Mouse (Mus musculus): Measurements from ENCODE around the gene Pla2g4a. TPM values are rescaled to one million over a fixed set of nuclear protein-coding genes. Genes with fewer than 3 reads are reported as not detected.

Pla2g4a gene
- polyA plus RNA-seq, 1 experiment from 2014 or later, result 3.1 TPM

DNA sequence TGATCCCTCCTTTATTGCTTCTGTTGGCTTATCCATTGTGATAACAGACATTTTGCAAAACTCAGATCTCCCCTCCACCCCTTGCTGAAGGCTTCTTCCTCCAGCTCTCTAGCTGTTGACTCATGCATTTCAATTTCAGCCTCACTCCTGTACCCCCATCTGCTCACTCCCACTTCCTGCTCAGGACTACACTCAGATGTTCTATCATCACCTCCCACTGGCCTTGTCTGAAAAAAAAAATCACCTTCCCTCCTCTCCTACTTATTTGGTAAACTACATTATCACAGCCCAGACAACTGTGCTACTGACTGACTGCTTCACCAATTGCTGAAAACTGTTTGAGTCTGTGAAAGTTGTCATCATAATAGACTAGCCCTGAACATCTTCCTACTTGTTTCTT lies 93.8 kb downstream of the Pla2g4a start:
- no peak overlapping the region for H3K4me2 ChIP-seq (replicated peaks)

DNA sequence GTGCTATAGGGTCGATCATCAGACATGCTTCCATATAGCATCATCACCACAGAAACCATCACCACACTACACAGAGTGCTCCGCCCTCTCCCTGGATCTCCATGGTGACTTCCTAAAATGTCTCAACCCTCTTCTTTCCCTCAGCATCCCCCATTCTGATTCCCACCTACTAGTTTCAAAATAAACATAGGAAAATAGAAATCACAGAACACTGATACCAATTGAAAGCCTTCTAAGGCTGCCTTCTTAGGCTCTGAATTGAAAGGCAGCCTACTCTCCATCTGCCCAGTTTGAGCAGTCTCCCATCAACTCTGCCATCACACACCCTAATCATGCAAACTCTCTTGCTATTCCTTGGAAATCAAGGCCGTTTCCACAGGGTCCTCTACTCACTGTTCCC lies 94.9 kb downstream of the Pla2g4a start:
- Histone ChIP-seq H3K4me3 (no peak overlapping the region), H3K4me2 (replicated peaks) (no peak overlapping the region), H3K9ac (no peak overlapping the region), H3K36me3 (no peaks in the 10 kb centered on the region), H3K9me3 (no peaks in the 10 kb centered on the region), H3K27me3 (replicated peaks) (no peaks in the 10 kb centered on the region), H3K27ac (no peak overlapping the region), H3K4me1 (no peaks in the 10 kb centered on the region)
- 93% methylated on average over 3 of the region's 3 CpGs for WGBS
- no peak for ATAC-seq (ENCODE audit: low FRiP score, low read depth)

More for the DNA sequence above, 93.8 kb downstream of the Pla2g4a start:
- no peaks in the 10 kb centered on the region for H3K27me3 ChIP-seq (replicated peaks)
- no peak overlapping the region for H3K9ac ChIP-seq
- no peaks in the 10 kb centered on the region for H3K4me1 ChIP-seq
- H3K4me3 ChIP-seq, result no peak overlapping the region
- ATAC-seq (ENCODE audit: low FRiP score, low read depth), result no peak
- H3K36me3 ChIP-seq, result no peaks in the 10 kb centered on the region
- no peaks in the 10 kb centered on the region for H3K9me3 ChIP-seq
- H3K27ac ChIP-seq, result no peak overlapping the region

DNA sequence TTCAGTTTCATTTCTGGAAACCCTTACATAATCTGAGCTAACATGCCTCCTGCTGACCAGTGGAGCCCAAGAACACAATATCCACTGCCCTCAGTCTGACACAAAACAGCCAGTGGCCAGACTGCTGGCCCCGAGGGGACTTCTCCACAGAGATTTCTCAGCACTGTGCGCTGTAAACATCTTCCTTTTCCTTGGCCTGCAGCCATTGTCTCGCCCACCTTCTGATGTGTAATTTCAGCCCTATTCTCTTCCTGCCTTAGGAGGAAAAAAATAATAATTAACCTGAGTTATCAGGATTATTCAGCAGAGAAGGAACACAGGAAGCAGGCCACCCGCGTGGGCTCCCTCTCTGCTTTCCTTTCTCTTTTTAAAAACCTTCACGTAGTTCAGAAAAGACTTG lies 98.3 kb downstream of the Pla2g4a start:
- Histone ChIP-seq H3K36me3 (no peaks in the 10 kb centered on the region), H3K9ac (no peak overlapping the region), H3K9me3 (no peaks in the 10 kb centered on the region), H3K4me2 (replicated peaks) (no peak overlapping the region), H3K27ac (no peak overlapping the region), H3K27me3 (replicated peaks) (no peaks in the 10 kb centered on the region), H3K4me3 (no peak overlapping the region), H3K4me1 (no peaks in the 10 kb centered on the region)
- WGBS, result 68% methylated on average over 6 of the region's 6 CpGs
- no peak for ATAC-seq (ENCODE audit: low FRiP score, low read depth)

DNA sequence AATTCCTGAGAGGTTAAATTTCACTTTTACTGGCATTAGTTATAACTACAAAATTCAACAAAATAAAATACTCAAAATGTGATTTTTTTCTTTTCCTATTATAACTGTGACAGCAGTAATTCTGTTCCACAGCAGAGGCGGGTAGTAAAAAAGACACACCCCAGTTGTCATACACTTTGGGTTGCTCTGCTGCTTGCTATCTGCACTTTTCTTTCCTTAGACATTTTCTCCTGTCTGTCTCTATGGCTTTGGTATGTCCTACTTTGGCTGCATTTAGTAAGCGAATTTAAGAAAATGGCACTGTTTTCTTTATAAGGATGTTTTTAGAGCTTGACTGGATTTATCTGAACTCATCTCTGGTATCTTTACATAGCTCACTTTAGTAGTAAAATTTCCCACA lies 98.9 kb downstream of the Pla2g4a start:
- Histone ChIP-seq H3K27ac (no peak overlapping the region), H3K4me2 (replicated peaks) (no peak overlapping the region), H3K27me3 (replicated peaks) (no peaks in the 10 kb centered on the region), H3K9me3 (no peaks in the 10 kb centered on the region), H3K4me1 (no peaks in the 10 kb centered on the region), H3K9ac (no peak overlapping the region), H3K36me3 (no peaks in the 10 kb centered on the region), H3K4me3 (no peak overlapping the region)
- ATAC-seq (ENCODE audit: low FRiP score, low read depth), result no peak
- 87% methylated on average over 2 of the region's 2 CpGs for WGBS

DNA sequence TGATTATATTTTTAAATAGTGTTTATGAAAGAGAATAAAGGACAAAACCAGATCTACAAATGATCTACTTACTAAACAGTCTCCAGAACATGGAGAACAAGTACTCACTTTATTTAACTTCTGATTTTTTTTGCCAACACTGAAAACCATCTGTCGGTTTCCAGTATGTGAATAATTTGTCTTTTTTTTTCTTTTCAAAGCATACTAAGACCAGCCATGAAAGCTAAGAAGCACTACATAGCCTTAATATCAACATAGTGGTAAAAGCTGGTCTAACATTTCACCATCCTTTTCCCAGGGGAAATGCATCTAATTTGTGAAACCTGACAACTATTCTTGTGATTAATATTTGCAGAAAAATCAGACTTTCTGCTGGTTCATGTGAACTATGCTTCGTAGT lies 99.5 kb downstream of the Pla2g4a start:
- WGBS, result 88% methylated on average over 2 of the region's 2 CpGs
- H3K27ac ChIP-seq, result no peak overlapping the region
- no peak overlapping the region for H3K4me2 ChIP-seq (replicated peaks)
- no peaks in the 10 kb centered on the region for H3K36me3 ChIP-seq
- H3K9ac ChIP-seq, result no peak overlapping the region
- no peak overlapping the region for H3K4me3 ChIP-seq
- no peaks in the 10 kb centered on the region for H3K9me3 ChIP-seq
- no peaks in the 10 kb centered on the region for H3K4me1 ChIP-seq
- no peak for ATAC-seq (ENCODE audit: low FRiP score, low read depth)
- no peaks in the 10 kb centered on the region for H3K27me3 ChIP-seq (replicated peaks)

DNA sequence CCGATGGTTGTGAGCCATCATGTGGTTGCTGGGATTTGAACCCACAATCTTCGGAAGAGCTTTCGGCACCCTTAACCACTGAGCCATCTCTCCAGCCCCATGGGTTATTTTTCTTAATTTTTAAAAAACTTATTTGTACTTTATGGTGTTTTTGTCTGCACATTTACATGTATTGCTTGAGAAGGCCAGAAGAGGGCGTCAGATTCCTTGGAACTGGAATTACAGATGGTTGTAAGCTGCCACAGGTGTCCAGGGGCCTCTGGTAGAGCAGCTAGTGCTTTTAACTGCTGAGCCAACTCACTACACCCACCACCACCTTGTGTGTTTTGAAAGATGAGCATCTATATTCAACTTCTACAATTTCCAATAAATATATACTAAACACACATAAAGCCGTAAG lies 102.4 kb downstream of the Pla2g4a start:
- Histone ChIP-seq H3K4me3 (no peak overlapping the region), H3K27me3 (replicated peaks) (no peaks in the 10 kb centered on the region), H3K9ac (no peak overlapping the region), H3K4me2 (replicated peaks) (no peak overlapping the region), H3K4me1 (no peaks in the 10 kb centered on the region), H3K9me3 (no peaks in the 10 kb centered on the region), H3K27ac (no peak overlapping the region), H3K36me3 (no peaks in the 10 kb centered on the region)
- ATAC-seq (ENCODE audit: low FRiP score, low read depth), result no peak
- WGBS, result 76% methylated on average over 5 of the region's 5 CpGs

DNA sequence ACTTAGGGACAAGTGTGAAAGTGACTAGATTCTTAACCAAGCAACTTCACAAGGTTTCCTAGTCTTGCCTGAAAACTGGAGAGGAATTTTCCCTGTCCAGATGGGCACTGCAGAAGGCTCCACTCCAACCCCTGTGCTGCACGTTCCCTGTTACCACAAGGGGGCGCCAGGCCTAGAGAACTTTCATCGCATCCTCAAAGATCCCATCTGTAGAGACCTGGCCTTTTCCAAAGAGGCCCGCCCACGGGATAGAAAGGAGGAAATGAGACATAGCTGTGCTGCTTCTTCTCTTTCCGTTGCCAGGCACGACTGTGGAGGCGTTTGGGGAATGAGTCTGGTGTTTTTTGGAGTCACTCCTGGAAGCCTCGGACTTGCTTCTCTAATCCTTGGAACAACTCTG lies 104.4 kb downstream of the Pla2g4a start:
- no peak overlapping the region for H3K4me3 ChIP-seq
- no peaks in the 10 kb centered on the region for H3K9me3 ChIP-seq
- no peak overlapping the region for H3K27ac ChIP-seq
- H3K9ac ChIP-seq, result no peak overlapping the region
- ATAC-seq (ENCODE audit: low FRiP score, low read depth), result no peak
- H3K4me1 ChIP-seq, result no peaks in the 10 kb centered on the region
- WGBS, result 29% methylated on average over 9 of the region's 9 CpGs
- H3K27me3 ChIP-seq (replicated peaks), result no peaks in the 10 kb centered on the region
- no peaks in the 10 kb centered on the region for H3K36me3 ChIP-seq
- no peak overlapping the region for H3K4me2 ChIP-seq (replicated peaks)

DNA sequence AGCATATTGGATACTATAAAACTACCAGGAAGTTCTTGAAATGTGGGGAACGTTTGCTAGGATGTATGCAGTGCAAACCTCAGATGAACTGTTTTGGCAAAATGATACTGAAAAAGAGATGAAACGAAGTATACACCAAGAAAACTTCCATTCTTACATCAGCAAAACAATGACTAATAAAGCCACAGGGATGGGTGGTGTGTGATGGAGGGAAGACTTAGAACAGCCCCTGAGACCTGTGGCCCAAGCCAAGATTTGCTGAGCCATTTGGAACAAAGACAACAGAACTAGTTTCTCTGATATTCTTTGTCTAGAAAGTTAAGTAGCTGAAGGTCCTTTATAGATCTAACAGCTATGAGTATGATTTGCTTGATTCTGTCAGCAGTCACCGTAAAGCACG lies 105.5 kb downstream of the Pla2g4a start:
- no peaks in the 10 kb centered on the region for H3K9me3 ChIP-seq
- H3K4me2 ChIP-seq (replicated peaks), result no peak overlapping the region
- H3K27me3 ChIP-seq (replicated peaks), result no peaks in the 10 kb centered on the region
- no peak overlapping the region for H3K9ac ChIP-seq
- 87% methylated on average over 4 of the region's 4 CpGs for WGBS
- H3K4me3 ChIP-seq, result no peak overlapping the region
- H3K27ac ChIP-seq, result no peak overlapping the region
- no peak for ATAC-seq (ENCODE audit: low FRiP score, low read depth)
- H3K4me1 ChIP-seq, result no peaks in the 10 kb centered on the region
- no peaks in the 10 kb centered on the region for H3K36me3 ChIP-seq

DNA sequence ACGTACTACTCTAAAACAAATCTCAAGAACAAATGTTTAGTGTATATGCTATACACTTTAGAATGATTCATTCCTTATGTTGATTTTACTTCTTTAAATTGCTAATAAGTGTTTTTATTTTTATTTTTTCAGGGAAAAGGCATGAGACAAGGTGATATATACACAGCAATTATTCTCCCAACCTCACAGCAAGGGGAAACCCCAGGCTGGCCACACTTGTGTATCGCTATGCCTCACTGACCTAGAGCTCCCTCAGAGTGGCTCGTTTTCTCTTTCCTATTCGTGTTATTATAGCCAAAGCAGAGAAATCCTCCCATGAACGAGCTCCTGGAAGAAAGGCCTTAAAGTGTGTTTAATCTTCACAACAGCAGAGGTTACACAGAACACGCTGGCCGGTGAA lies 106.2 kb downstream of the Pla2g4a start:
- H3K27me3 ChIP-seq (replicated peaks), result no peaks in the 10 kb centered on the region
- no peak overlapping the region for H3K27ac ChIP-seq
- H3K4me1 ChIP-seq, result no peaks in the 10 kb centered on the region
- H3K36me3 ChIP-seq, result no peaks in the 10 kb centered on the region
- no peak overlapping the region for H3K4me2 ChIP-seq (replicated peaks)
- no peak overlapping the region for H3K9ac ChIP-seq
- 79% methylated on average over 7 of the region's 7 CpGs for WGBS
- no peak overlapping the region for H3K4me3 ChIP-seq
- no peak for ATAC-seq (ENCODE audit: low FRiP score, low read depth)
- H3K9me3 ChIP-seq, result no peaks in the 10 kb centered on the region

DNA sequence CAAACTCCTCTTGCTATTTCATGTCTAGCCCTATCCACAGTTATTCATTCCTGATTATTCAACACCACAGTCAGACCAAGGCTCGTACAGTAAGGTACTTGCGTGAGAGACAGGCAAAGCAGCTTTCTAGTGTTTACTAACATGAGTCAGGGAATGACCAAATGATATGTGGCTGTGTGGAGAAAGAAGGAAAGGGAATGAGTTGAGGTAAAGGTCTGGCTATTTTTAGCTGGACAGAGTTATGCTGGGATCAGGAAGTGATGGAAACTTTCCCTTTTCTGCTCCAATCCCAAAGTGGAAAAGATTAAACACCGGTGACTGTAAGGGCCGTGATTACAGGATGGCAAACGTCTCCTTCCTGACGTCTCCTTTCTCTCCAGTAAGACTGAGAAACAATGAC lies 114.4 kb downstream of the Pla2g4a start:
- Histone ChIP-seq H3K27me3 (replicated peaks) (no peaks in the 10 kb centered on the region), H3K36me3 (no peaks in the 10 kb centered on the region), H3K9ac (no peak overlapping the region), H3K27ac (no peak overlapping the region), H3K9me3 (no peaks in the 10 kb centered on the region), H3K4me1 (no peaks in the 10 kb centered on the region), H3K4me2 (replicated peaks) (no peak overlapping the region), H3K4me3 (no peak overlapping the region)
- no peak for ATAC-seq (ENCODE audit: low FRiP score, low read depth)
- 82% methylated on average over 6 of the region's 6 CpGs for WGBS

DNA sequence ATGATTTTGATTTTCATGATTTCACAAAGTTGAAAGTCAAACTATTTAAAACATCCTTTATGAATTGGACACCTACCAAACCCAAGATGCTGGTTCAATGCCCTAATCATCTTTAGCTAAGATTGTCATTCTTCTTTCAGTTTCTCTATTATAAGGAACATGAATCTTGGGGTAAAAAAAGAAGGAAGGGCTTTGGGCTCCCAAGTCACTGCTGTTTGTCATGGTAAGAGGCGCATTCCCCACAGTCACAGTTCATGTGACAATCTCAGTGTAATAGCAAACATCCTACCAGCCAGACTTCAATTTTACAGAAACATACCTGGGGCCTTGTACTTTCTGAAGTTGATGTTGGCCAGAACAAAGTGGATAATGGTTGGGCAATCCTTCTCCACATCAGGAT lies 119.2 kb downstream of the Pla2g4a start:
- no peak overlapping the region for H3K4me2 ChIP-seq (replicated peaks)
- H3K9ac ChIP-seq, result no peak overlapping the region
- no peaks in the 10 kb centered on the region for H3K27me3 ChIP-seq (replicated peaks)
- no peaks in the 10 kb centered on the region for H3K4me1 ChIP-seq
- no peak overlapping the region for H3K27ac ChIP-seq
- 100% methylated on average over 1 of the region's 1 CpGs for WGBS
- no peaks in the 10 kb centered on the region for H3K9me3 ChIP-seq
- no peak for ATAC-seq (ENCODE audit: low FRiP score, low read depth)
- no peak overlapping the region for H3K4me3 ChIP-seq
- H3K36me3 ChIP-seq, result no peaks in the 10 kb centered on the region

DNA sequence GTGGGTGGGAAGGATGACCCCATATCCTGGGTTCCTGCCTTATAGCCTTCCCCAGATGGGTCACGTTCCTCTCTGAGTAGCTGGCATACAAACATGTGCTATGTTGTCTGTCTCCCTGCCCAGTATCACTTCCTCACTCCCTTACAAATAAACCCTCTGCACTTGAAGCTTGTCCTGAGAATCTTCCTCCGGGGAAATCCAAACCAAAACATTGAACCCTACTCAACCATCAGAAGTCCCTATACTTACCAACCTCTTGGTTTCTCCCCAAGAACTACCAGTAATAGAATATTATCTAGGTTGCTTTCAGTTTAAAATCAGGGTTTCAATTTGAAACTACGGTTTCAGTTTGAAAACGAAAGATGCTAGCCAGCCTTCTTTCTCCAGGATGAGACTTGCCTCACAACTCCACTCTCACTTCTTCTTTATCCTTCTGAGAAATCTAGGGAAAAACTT lies 120.1 kb downstream of the Pla2g4a start:
- WGBS, result 89% methylated on average over 4 of the region's 4 CpGs

DNA sequence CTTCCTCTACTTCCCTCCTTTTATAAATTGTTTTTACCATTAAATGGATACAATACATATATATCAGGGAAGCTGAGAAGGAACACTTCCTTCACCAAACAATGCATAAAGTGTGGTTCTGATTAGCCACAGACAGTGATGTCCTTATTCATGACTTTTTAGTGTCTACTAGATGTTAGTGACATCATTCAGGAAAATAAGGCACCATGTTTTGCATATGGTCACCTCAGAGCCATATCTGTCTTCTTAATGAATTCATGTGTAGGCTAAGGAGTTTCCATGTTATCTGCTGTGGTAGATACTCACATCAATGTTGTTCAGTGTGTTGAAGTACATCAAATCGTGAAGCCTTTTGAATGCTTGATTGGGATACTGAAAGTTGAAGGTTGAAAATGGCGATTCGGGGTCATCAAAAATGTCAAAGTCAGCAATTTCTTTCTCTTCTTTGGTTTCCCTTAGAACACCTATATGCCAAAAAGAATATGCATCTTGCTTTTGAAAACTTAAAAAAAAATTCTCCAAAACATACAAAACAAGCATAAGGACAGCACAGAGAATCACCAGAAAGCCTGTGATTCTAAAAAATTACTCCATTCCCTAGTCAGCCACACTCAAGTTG lies 120.7 kb downstream of the Pla2g4a start:
- H3K4me1 ChIP-seq, result no peaks in the 10 kb centered on the region
- H3K27ac ChIP-seq, result no peak overlapping the region
- H3K9me3 ChIP-seq, result no peaks in the 10 kb centered on the region
- H3K4me3 ChIP-seq, result no peak overlapping the region
- H3K9ac ChIP-seq, result no peak overlapping the region
- 95% methylated on average over 3 of the region's 3 CpGs for WGBS
- no peaks in the 10 kb centered on the region for H3K27me3 ChIP-seq (replicated peaks)
- ATAC-seq (ENCODE audit: low FRiP score, low read depth), result no peak
- no peaks in the 10 kb centered on the region for H3K36me3 ChIP-seq
- H3K4me2 ChIP-seq (replicated peaks), result no peak overlapping the region

More for the DNA sequence above, 120.1 kb downstream of the Pla2g4a start:
- H3K4me2 ChIP-seq (replicated peaks), result no peak overlapping the region
- no peak overlapping the region for H3K9ac ChIP-seq
- H3K27me3 ChIP-seq (replicated peaks), result no peaks in the 10 kb centered on the region
- H3K9me3 ChIP-seq, result no peaks in the 10 kb centered on the region
- ATAC-seq (ENCODE audit: low FRiP score, low read depth), result no peak
- H3K4me3 ChIP-seq, result no peak overlapping the region
- H3K27ac ChIP-seq, result no peak overlapping the region
- H3K36me3 ChIP-seq, result no peaks in the 10 kb centered on the region
- no peaks in the 10 kb centered on the region for H3K4me1 ChIP-seq
